Mouse (Mus musculus) ovary, postnatal 36 days (tissue): ENCODE data around the gene Zfp985.
"Not testable (repeated sequence)": the region's sequence is repeated elsewhere in the genome, so short reads cannot be mapped to it uniquely, and the experiment has no call there.

Source experiments
- DNase-seq: peaks from one replicate; pipeline ENCODE4 v3.0.0; 2022; ENCODE audit warnings: low spot score, mixed read lengths

The Zfp985 gene

GRCm38 (mm10) chr4:147603806-147604205 is 50.7 kb downstream of the Zfp985 start:
- no peak for DNase-seq

- DNase-seq: no peak
These were observed 52.4 kb downstream of the Zfp985 start for GRCm38 (mm10) chr4:147605521-147605920.

GRCm38 (mm10) chr4:147606511-147606910 is 53.4 kb downstream of the Zfp985 start:
- DNase-seq: not testable (repeated sequence)

GRCm38 (mm10) chr4:147633818-147634262 is 80.8 kb downstream of the Zfp985 start:
- not testable (repeated sequence) for DNase-seq
